7 mouse cellular contexts compared by ENCODE assay signal in genomic region chr16:33999388-33999787, GRCm38 (mm10). TPM values are rescaled to one million over a fixed set of nuclear protein-coding genes. Genes with fewer than 3 reads are reported as not detected.
DNase-seq lines count a peak whose midpoint lies in the region; ATAC-seq and TF ChIP-seq lines count a peak whose summit lies in the region.

No protein-coding gene starts in this region.

- no peak for TF ChIP-seq EP300 in ES-Bruce4 (IDR thresholded peaks at IDR 0.05; ENCODE audit: insufficient read depth, low read depth, low read length)

- peak; percentile 60 for DNase-seq in kidney, adult 18-20 months
- DNase-seq in adrenal gland, postnatal 14 days: peak; percentile 61
- peak; percentile 72 for DNase-seq in embryonic facial prominence, embryonic 14.5 days (ENCODE audit: low spot score)
- DNase-seq in layer of hippocampus, postnatal 10 days (ENCODE audit: low spot score in 2 of 2): peak; percentile 55 to 70
- peak; percentile 39 for DNase-seq in retina, postnatal 7 days (ENCODE audit: low read depth, low spot score)

- peaks cover 11% of the 10 kb centered on the region for H3K4me1 ChIP-seq in kidney, embryonic 15.5 days
- H3K4me1 ChIP-seq in ES-Bruce4 (ENCODE audit: control insufficient read depth, insufficient read depth, low read length): no peaks in the 10 kb centered on the region
- H3K4me1 ChIP-seq in embryonic facial prominence, embryonic 14.5 days (ENCODE audit: control insufficient read depth, insufficient read depth, low read length): peaks cover 15% of the 10 kb centered on the region

- H3K36me3 ChIP-seq in kidney, embryonic 15.5 days: no peaks in the 10 kb centered on the region
- H3K36me3 ChIP-seq in ES-Bruce4 (ENCODE audit: control insufficient read depth, insufficient read depth, low read length, poor library complexity, severe bottlenecking): no peaks in the 10 kb centered on the region
- H3K36me3 ChIP-seq in embryonic facial prominence, embryonic 14.5 days (ENCODE audit: control insufficient read depth, insufficient read depth, low read length): no peaks in the 10 kb centered on the region

- 31% methylated on average over 3 of the region's 3 CpGs for WGBS in kidney, embryonic 15.5 days
- 25% methylated on average over 3 of the region's 3 CpGs for WGBS in embryonic facial prominence, embryonic 14.5 days

- H3K4me3 ChIP-seq in kidney, embryonic 15.5 days (replicated peaks): no peak overlapping the region
- no peak overlapping the region for H3K4me3 ChIP-seq in ES-Bruce4 (ENCODE audit: low read depth, low read length)
- H3K4me3 ChIP-seq in embryonic facial prominence, embryonic 14.5 days (ENCODE audit: low read depth, low read length): no peak overlapping the region

- no peak overlapping the region for H3K4me2 ChIP-seq in kidney, embryonic 15.5 days
- H3K4me2 ChIP-seq in embryonic facial prominence, embryonic 14.5 days (ENCODE audit: low read depth, low read length): no peak overlapping the region

- H3K9ac ChIP-seq in kidney, embryonic 15.5 days: no peak overlapping the region
- H3K9ac ChIP-seq in ES-Bruce4 (ENCODE audit: low read depth, poor library complexity, severe bottlenecking): no peak overlapping the region
- no peak overlapping the region for H3K9ac ChIP-seq in embryonic facial prominence, embryonic 14.5 days (ENCODE audit: low read depth, low read length)

- no peaks in the 10 kb centered on the region for H3K27me3 ChIP-seq in kidney, embryonic 15.5 days
- H3K27me3 ChIP-seq in ES-Bruce4 (ENCODE audit: control insufficient read depth, insufficient read depth, low read length, poor library complexity, severe bottlenecking): no peaks in the 10 kb centered on the region
- H3K27me3 ChIP-seq in embryonic facial prominence, embryonic 14.5 days (replicated peaks; ENCODE audit: control insufficient read depth, insufficient read depth, low read length): no peaks in the 10 kb centered on the region

- no peak overlapping the region for H3K27ac ChIP-seq in kidney, embryonic 15.5 days
- no peak overlapping the region for H3K27ac ChIP-seq in ES-Bruce4 (ENCODE audit: insufficient read depth, low read length)
- no peak overlapping the region for H3K27ac ChIP-seq in embryonic facial prominence, embryonic 14.5 days (replicated peaks; ENCODE audit: low read depth, low read length)

- no peak for ATAC-seq in kidney, embryonic 15.5 days (replicated peaks; ENCODE audit: low FRiP score)
- no peak for ATAC-seq in embryonic facial prominence, embryonic 14.5 days (ENCODE audit: low read depth)

- no peaks in the 10 kb centered on the region for H3K9me3 ChIP-seq in kidney, embryonic 15.5 days (replicated peaks)
- H3K9me3 ChIP-seq in ES-Bruce4 (replicated peaks; ENCODE audit: control insufficient read depth, insufficient read depth, low read length, poor library complexity, severe bottlenecking): no peaks in the 10 kb centered on the region
- no peaks in the 10 kb centered on the region for H3K9me3 ChIP-seq in embryonic facial prominence, embryonic 14.5 days (ENCODE audit: control insufficient read depth, low read length)

- peak; percentile 58 for TF ChIP-seq CTCF in ES-Bruce4 (IDR thresholded peaks at IDR 0.05; ENCODE audit: low read depth, low read length)

- no peak for TF ChIP-seq POLR2A in ES-Bruce4 (IDR thresholded peaks at IDR 0.05; ENCODE audit: insufficient read depth, low read length)

RNA-seq across cellular contexts. Expression of gene Umps, which starts 32.5 kb away (rescaled TPM):
- 62.5 and 63.6 TPM in 2 replicates for polyA plus RNA-seq in kidney, embryonic 15.5 days (2015; fragmentation: Nextera tagmentation; extraction: Ambion mirVana)
- polyA plus RNA-seq in ES-Bruce4 (2011; ENCODE audit: insufficient read depth, insufficient read length, low read depth, missing spikeins): 48.6 and 51.6 TPM in 2 replicates
- total RNA-seq in adrenal gland, postnatal 14 days (2021): 38.2 and 40.3 TPM in 2 replicates
- 45.7 and 51.2 TPM in 2 replicates for polyA plus RNA-seq in embryonic facial prominence, embryonic 14.5 days (2014; fragmentation: Nextera tagmentation; extraction: Ambion mirVana)
- total RNA-seq in layer of hippocampus, postnatal 10 days (2021): 10 to 100 TPM; 17.1 to 18.5 TPM
